Mouse (Mus musculus): ENCODE data around the gene Rasa3.

DNA sequence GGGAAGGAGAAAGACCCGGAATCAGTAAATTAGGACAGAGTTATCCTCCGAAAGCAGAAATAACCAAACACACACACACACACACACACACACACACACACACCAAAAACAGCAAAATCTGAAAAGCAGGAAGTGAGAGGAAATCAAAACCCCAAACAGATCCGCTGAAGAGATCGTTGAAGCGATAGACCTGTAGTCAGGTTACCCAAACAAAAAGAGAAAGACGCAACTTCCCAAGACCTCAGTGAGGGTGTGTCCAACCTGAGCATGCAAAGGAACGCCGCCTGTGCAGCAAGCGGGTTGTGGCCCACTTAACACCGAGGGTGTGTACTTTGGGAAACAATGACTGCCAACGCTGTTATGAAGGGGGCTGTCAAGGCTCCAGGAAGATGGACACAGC lies 76.2 kb downstream of the Rasa3 start:
- TF ChIP-seq POLR2A (IDR thresholded peaks at IDR 0.05; ENCODE audit: low read depth, low read length) (no peak), CTCF (conservative IDR thresholded peaks at IDR 0.05; ENCODE audit: insufficient read depth, insufficient read length, low read depth, low read length) (no peak)

Data from kidney, adult 2 months (tissue).